Mouse (Mus musculus) hindbrain, embryonic 12.5 days (tissue): ENCODE measurements at regions not wholly inside any gene's neighbourhood (a gene's known extent, or its start where the extent isn't known, plus 50 kb on each side); places are given as distances from the start of the nearest gene placed in this dataset.

Experiments
- ATAC-seq: fragments of 200-750 bp; cut with Nextera tagmentation; 2 replicates; pipeline ENCODE4 v1.8.0; 2017; ENCODE audit warnings: moderate TSS enrichment; ENCODE audit not compliant: low FRiP score
- H3K27ac ChIP-seq: fragments of 300-500 bp; sonication (generic); 2 replicates; pipeline ENCODE4 v1.5.1; 2016; ENCODE audit warnings: mild to moderate bottlenecking
- H3K27me3 ChIP-seq: fragments of 300-500 bp; sonication (generic); 2 replicates; pipeline ENCODE4 v1.6.1; 2016; ENCODE audit warnings: mild to moderate bottlenecking
- H3K36me3 ChIP-seq: fragments of 300-500 bp; sonication (generic); 2 replicates; pipeline ENCODE4 v1.6.1; 2016; ENCODE audit warnings: mild to moderate bottlenecking
- H3K4me1 ChIP-seq: fragments of 300-500 bp; sonication (generic); 2 replicates; pipeline ENCODE4 v1.6.1; 2016
- H3K4me2 ChIP-seq: fragments of 300-500 bp; sonication (generic); replicated peaks from 2 replicates; pipeline ENCODE4 v1.6.1; 2016; ENCODE audit warnings: mild to moderate bottlenecking
- H3K4me3 ChIP-seq: fragments of 300-500 bp; sonication (generic); 2 replicates; pipeline ENCODE4 v1.5.1; 2016; ENCODE audit warnings: mild to moderate bottlenecking
- H3K9ac ChIP-seq: fragments of 300-500 bp; sonication (generic); 2 replicates; pipeline ENCODE4 v1.6.1; 2016; ENCODE audit warnings: mild to moderate bottlenecking, moderate library complexity
- H3K9me3 ChIP-seq: fragments of 300-500 bp; sonication (generic); replicated peaks from 2 replicates; pipeline ENCODE4 v1.6.1; 2016; ENCODE audit warnings: mild to moderate bottlenecking
- WGBS: fragments of 180-500 bp; shearing (Covaris S2); methylation state at CpG from one replicate; pipeline ENCODE4 v1.1.7; 2016; 5-methylcytosine and 5-hydroxymethylcytosine counted together

- Histone ChIP-seq H3K9me3 (no peaks in the 10 kb centered on the region), H3K4me3 (no peak overlapping the region), H3K36me3 (no peaks in the 10 kb centered on the region), H3K27ac (no peak overlapping the region), H3K4me1 (no peaks in the 10 kb centered on the region), H3K27me3 (no peaks in the 10 kb centered on the region), H3K4me2 (no peak overlapping the region), H3K9ac (no peak overlapping the region)
- ATAC-seq, result no peak
Observed at GRCm38 (mm10) chr3:128921428-128921827, 278.2 kb upstream of the Pitx2 start.

- ATAC-seq, result no peak
- no peaks in the 10 kb centered on the region for H3K4me1 ChIP-seq
- WGBS, result 86% methylated on average over 4 of the region's 4 CpGs
Observed at GRCm38 (mm10) chr3:128922150-128922549, 277.5 kb upstream of the Pitx2 start.

GRCm38 (mm10) chr3:128938536-128938935 lies 261.1 kb upstream of the Pitx2 start:
- 58% methylated on average over 5 of the region's 5 CpGs for WGBS
- no peak overlapping the region for H3K4me2 ChIP-seq
- ATAC-seq, result no peak
- H3K4me1 ChIP-seq, result no peaks in the 10 kb centered on the region
- no peak overlapping the region for H3K27ac ChIP-seq
- no peaks in the 10 kb centered on the region for H3K27me3 ChIP-seq
- H3K9me3 ChIP-seq, result no peaks in the 10 kb centered on the region
- H3K36me3 ChIP-seq, result no peaks in the 10 kb centered on the region
- H3K4me3 ChIP-seq, result no peak overlapping the region
- no peak overlapping the region for H3K9ac ChIP-seq

More at GRCm38 (mm10) chr3:128922150-128922549, 277.5 kb upstream of the Pitx2 start:
- Histone ChIP-seq H3K4me3 (no peak overlapping the region), H3K9ac (no peak overlapping the region), H3K27ac (no peak overlapping the region), H3K4me2 (no peak overlapping the region), H3K27me3 (no peaks in the 10 kb centered on the region), H3K9me3 (no peaks in the 10 kb centered on the region), H3K36me3 (no peaks in the 10 kb centered on the region)

GRCm38 (mm10) chr3:128941156-128941555 lies 258.5 kb upstream of the Pitx2 start:
- Histone ChIP-seq H3K27me3 (no peaks in the 10 kb centered on the region), H3K4me1 (no peaks in the 10 kb centered on the region), H3K9me3 (no peaks in the 10 kb centered on the region), H3K36me3 (no peaks in the 10 kb centered on the region), H3K4me3 (no peak overlapping the region), H3K9ac (no peak overlapping the region), H3K4me2 (no peak overlapping the region), H3K27ac (no peak overlapping the region)
- ATAC-seq, result no peak
- WGBS, result 78% methylated on average over 2 of the region's 2 CpGs

- Histone ChIP-seq H3K4me2 (no peak overlapping the region), H3K27me3 (no peaks in the 10 kb centered on the region), H3K9ac (no peak overlapping the region), H3K36me3 (no peaks in the 10 kb centered on the region), H3K4me3 (no peak overlapping the region), H3K4me1 (no peaks in the 10 kb centered on the region), H3K9me3 (no peaks in the 10 kb centered on the region), H3K27ac (no peak overlapping the region)
- ATAC-seq, result no peak
- 67% methylated on average over 6 of the region's 6 CpGs for WGBS
Observed at GRCm38 (mm10) chr3:128944631-128945030, 255.0 kb upstream of the Pitx2 start.

GRCm38 (mm10) chr3:128954886-128955285 lies 244.8 kb upstream of the Pitx2 start:
- Histone ChIP-seq H3K4me2 (no peak overlapping the region), H3K9ac (no peak overlapping the region), H3K27ac (no peak overlapping the region), H3K4me1 (no peaks in the 10 kb centered on the region), H3K36me3 (no peaks in the 10 kb centered on the region), H3K27me3 (no peaks in the 10 kb centered on the region), H3K9me3 (no peaks in the 10 kb centered on the region), H3K4me3 (no peak overlapping the region)
- WGBS, result 95% methylated on average over 8 of the region's 8 CpGs
- ATAC-seq, result no peak

- 86% methylated on average over 5 of the region's 5 CpGs for WGBS
Observed at GRCm38 (mm10) chr3:128976752-128977151, 222.9 kb upstream of the Pitx2 start.

GRCm38 (mm10) chr3:128990183-128990912 lies 209.3 kb upstream of the Pitx2 start:
- Histone ChIP-seq H3K4me1 (no peaks in the 10 kb centered on the region), H3K27me3 (no peaks in the 10 kb centered on the region), H3K9ac (no peak overlapping the region), H3K27ac (no peak overlapping the region), H3K9me3 (no peaks in the 10 kb centered on the region), H3K36me3 (no peaks in the 10 kb centered on the region), H3K4me2 (no peak overlapping the region), H3K4me3 (no peak overlapping the region)
- 82% methylated on average over 17 of the region's 17 CpGs for WGBS
- ATAC-seq, result no peak

More at GRCm38 (mm10) chr3:128976752-128977151, 222.9 kb upstream of the Pitx2 start:
- Histone ChIP-seq H3K4me3 (no peak overlapping the region), H3K9ac (no peak overlapping the region), H3K27me3 (no peaks in the 10 kb centered on the region), H3K4me1 (no peaks in the 10 kb centered on the region), H3K36me3 (no peaks in the 10 kb centered on the region), H3K4me2 (no peak overlapping the region), H3K9me3 (no peaks in the 10 kb centered on the region), H3K27ac (no peak overlapping the region)
- no peak for ATAC-seq

GRCm38 (mm10) chr3:129002866-129003265 lies 196.8 kb upstream of the Pitx2 start:
- ATAC-seq, result no peak
- H3K4me3 ChIP-seq, result no peak overlapping the region
- no peak overlapping the region for H3K9ac ChIP-seq
- no peaks in the 10 kb centered on the region for H3K36me3 ChIP-seq
- no peaks in the 10 kb centered on the region for H3K4me1 ChIP-seq
- no peaks in the 10 kb centered on the region for H3K9me3 ChIP-seq
- no peak overlapping the region for H3K4me2 ChIP-seq
- H3K27ac ChIP-seq, result no peak overlapping the region
- no peaks in the 10 kb centered on the region for H3K27me3 ChIP-seq
- WGBS, result 60% methylated on average over 7 of the region's 7 CpGs

- H3K4me3 ChIP-seq, result no peak overlapping the region
- no peak overlapping the region for H3K27ac ChIP-seq
- no peak overlapping the region for H3K4me2 ChIP-seq
- no peak for ATAC-seq
- 95% methylated on average over 8 of the region's 8 CpGs for WGBS
- no peaks in the 10 kb centered on the region for H3K36me3 ChIP-seq
- no peak overlapping the region for H3K9ac ChIP-seq
- H3K4me1 ChIP-seq, result no peaks in the 10 kb centered on the region
- H3K9me3 ChIP-seq, result no peaks in the 10 kb centered on the region
- no peaks in the 10 kb centered on the region for H3K27me3 ChIP-seq
Observed at GRCm38 (mm10) chr3:129004085-129004484, 195.6 kb upstream of the Pitx2 start.

- WGBS, result 89% methylated on average over 2 of the region's 2 CpGs
- Histone ChIP-seq H3K36me3 (no peaks in the 10 kb centered on the region), H3K9me3 (no peaks in the 10 kb centered on the region), H3K4me3 (no peak overlapping the region), H3K27me3 (no peaks in the 10 kb centered on the region), H3K9ac (no peak overlapping the region), H3K4me2 (no peak overlapping the region), H3K27ac (no peak overlapping the region), H3K4me1 (no peaks in the 10 kb centered on the region)
- no peak for ATAC-seq
Observed at GRCm38 (mm10) chr3:129038877-129039276, 160.8 kb upstream of the Pitx2 start.

GRCm38 (mm10) chr3:129044834-129045233 lies 154.8 kb upstream of the Pitx2 start:
- H3K4me3 ChIP-seq, result no peak overlapping the region
- no peak overlapping the region for H3K27ac ChIP-seq
- H3K9me3 ChIP-seq, result no peaks in the 10 kb centered on the region
- WGBS, result 91% methylated on average over 5 of the region's 5 CpGs
- no peak overlapping the region for H3K4me2 ChIP-seq
- H3K9ac ChIP-seq, result no peak overlapping the region
- no peaks in the 10 kb centered on the region for H3K4me1 ChIP-seq
- H3K27me3 ChIP-seq, result no peaks in the 10 kb centered on the region
- no peaks in the 10 kb centered on the region for H3K36me3 ChIP-seq
- ATAC-seq, result no peak

- WGBS, result 92% methylated on average over 3 of the region's 3 CpGs
- Histone ChIP-seq H3K36me3 (no peaks in the 10 kb centered on the region), H3K4me1 (no peaks in the 10 kb centered on the region), H3K27me3 (no peaks in the 10 kb centered on the region), H3K27ac (no peak overlapping the region), H3K9ac (no peak overlapping the region), H3K4me3 (no peak overlapping the region), H3K9me3 (no peaks in the 10 kb centered on the region), H3K4me2 (no peak overlapping the region)
- no peak for ATAC-seq
Observed at GRCm38 (mm10) chr3:129049899-129050597, 149.6 kb upstream of the Pitx2 start.
